Mouse (Mus musculus) stomach, embryonic 15.5 days (tissue): ENCODE data around the gene Ppil2. TPM values are rescaled to one million over a fixed set of nuclear protein-coding genes. Genes with fewer than 3 reads are reported as not detected.
A peak's percentile ranks its signal among the peaks of the same experiment; 100 is the strongest.

Experiments
- ATAC-seq: fragments of 200-750 bp; cut with Nextera tagmentation; 2 replicates; pipeline ENCODE4 v1.8.0; 2017; ENCODE audit warnings: low read depth, moderate number of reproducible peaks, moderate TSS enrichment; ENCODE audit not compliant: insufficient read depth, low FRiP score
- H3K27ac ChIP-seq: fragments of 300-500 bp; sonication (generic); 2 replicates; pipeline ENCODE4 v1.5.1; 2015; ENCODE audit warnings: mild to moderate bottlenecking, inconsistent platforms
- H3K27me3 ChIP-seq: fragments of 300-500 bp; sonication (generic); replicated peaks from 2 replicates; pipeline ENCODE4 v1.6.1; 2015; ENCODE audit warnings: inconsistent platforms
- H3K36me3 ChIP-seq: fragments of 300-500 bp; sonication (generic); 2 replicates; pipeline ENCODE4 v1.6.1; 2015; ENCODE audit warnings: inconsistent platforms
- H3K4me1 ChIP-seq: fragments of 300-500 bp; sonication (generic); 2 replicates; pipeline ENCODE4 v1.6.1; 2015; ENCODE audit warnings: inconsistent platforms
- H3K4me2 ChIP-seq: fragments of 300-500 bp; sonication (generic); 2 replicates; pipeline ENCODE4 v1.6.1; 2015; ENCODE audit warnings: mild to moderate bottlenecking, inconsistent platforms
- H3K4me3 ChIP-seq: fragments of 300-500 bp; sonication (generic); replicated peaks from 2 replicates; pipeline ENCODE4 v1.5.1; 2015; ENCODE audit warnings: inconsistent platforms
- H3K9ac ChIP-seq: fragments of 300-500 bp; sonication (generic); 2 replicates; pipeline ENCODE4 v1.6.1; 2015; ENCODE audit warnings: inconsistent platforms
- H3K9me3 ChIP-seq: fragments of 300-500 bp; sonication (generic); 2 replicates; pipeline ENCODE4 v1.6.1; 2016; ENCODE audit warnings: inconsistent platforms
- WGBS: fragments of 180-500 bp; shearing (Covaris S2); methylation state at CpG from one replicate; pipeline ENCODE4 v1.1.7; 2015; 5-methylcytosine and 5-hydroxymethylcytosine counted together
- polyA plus RNA-seq: library from polyadenylated mRNA; unstranded; fragments of >200 nt; fragmentation: Nextera tagmentation; extraction: Ambion mirVana; gene quantifications from 2 replicates; pipeline ENCODE4 v1.2.1, GENCODE M21; 2015

Gene Ppil2
- polyA plus RNA-seq, 1 experiment from 2014 or later, result 118 TPM

- Histone ChIP-seq H3K27me3 (no peaks in the 10 kb centered on the region), H3K4me3 (no peak overlapping the region), H3K4me1 (no peaks in the 10 kb centered on the region), H3K27ac (no peak overlapping the region), H3K4me2 (no peak overlapping the region), H3K9ac (no peak overlapping the region), H3K9me3 (no peaks in the 10 kb centered on the region), H3K36me3 (peaks cover 51% of the 10 kb centered on the region)
- ATAC-seq, result no peak
- 72% methylated on average over 3 of the region's 3 CpGs for WGBS
Measured at GRCm38 (mm10) chr16:17088346-17088745, 22.7 kb downstream of the Ppil2 start.

- no peak overlapping the region for H3K9ac ChIP-seq
- no peaks in the 10 kb centered on the region for H3K27me3 ChIP-seq
- no peak overlapping the region for H3K4me2 ChIP-seq
- peaks cover 55% of the 10 kb centered on the region for H3K36me3 ChIP-seq
- H3K9me3 ChIP-seq, result no peaks in the 10 kb centered on the region
- no peak for ATAC-seq
- WGBS, result 73% methylated on average over 13 of the region's 13 CpGs
- no peak overlapping the region for H3K4me3 ChIP-seq
- H3K27ac ChIP-seq, result no peak overlapping the region
- H3K4me1 ChIP-seq, result no peaks in the 10 kb centered on the region
Measured at GRCm38 (mm10) chr16:17086669-17087193, 24.3 kb downstream of the Ppil2 start.

- no peak for ATAC-seq
- Histone ChIP-seq H3K9me3 (no peaks in the 10 kb centered on the region), H3K36me3 (peaks cover 52% of the 10 kb centered on the region), H3K4me1 (no peaks in the 10 kb centered on the region), H3K9ac (no peak overlapping the region), H3K27ac (no peak overlapping the region; the same call in 1 of the 2 replicates), H3K4me3 (no peak overlapping the region), H3K4me2 (no peak overlapping the region), H3K27me3 (no peaks in the 10 kb centered on the region)
- 54% methylated on average over 3 of the region's 3 CpGs for WGBS
Measured at GRCm38 (mm10) chr16:17086241-17086640, 24.8 kb downstream of the Ppil2 start.

- WGBS, result 82% methylated on average over 4 of the region's 4 CpGs
- H3K4me1 ChIP-seq, result no peaks in the 10 kb centered on the region
- H3K36me3 ChIP-seq, result peaks cover 46% of the 10 kb centered on the region
- H3K9ac ChIP-seq, result no peak overlapping the region
- no peak overlapping the region for H3K4me2 ChIP-seq
- ATAC-seq, result 0 out of 2 replicates have a peak, but pooled peaks have one; percentile 40
- no peak overlapping the region for H3K4me3 ChIP-seq
- no peaks in the 10 kb centered on the region for H3K9me3 ChIP-seq
- H3K27ac ChIP-seq, result peak overlapping the region; percentile 36
- H3K27me3 ChIP-seq, result no peaks in the 10 kb centered on the region
Measured at GRCm38 (mm10) chr16:17085636-17086035, 25.4 kb downstream of the Ppil2 start.

- no peaks in the 10 kb centered on the region for H3K4me1 ChIP-seq
- no peak overlapping the region for H3K4me3 ChIP-seq
- ATAC-seq, result no peak
- no peak overlapping the region for H3K9ac ChIP-seq
- H3K4me2 ChIP-seq, result no peak overlapping the region
- no peak overlapping the region for H3K27ac ChIP-seq
- H3K27me3 ChIP-seq, result no peaks in the 10 kb centered on the region
- H3K9me3 ChIP-seq, result no peaks in the 10 kb centered on the region
- WGBS, result 77% methylated on average over 6 of the region's 6 CpGs
- H3K36me3 ChIP-seq, result peaks cover 20% of the 10 kb centered on the region; the same call in 1 of the 2 replicates
Measured at GRCm38 (mm10) chr16:17082121-17082792, 28.8 kb downstream of the Ppil2 start.

GRCm38 (mm10) chr16:17078101-17078500 is 33.0 kb downstream of the Ppil2 start:
- H3K4me1 ChIP-seq, result no peaks in the 10 kb centered on the region
- ATAC-seq, result no peak
- H3K36me3 ChIP-seq, result peaks cover 5% of the 10 kb centered on the region; the same call in 1 of the 2 replicates
- H3K27me3 ChIP-seq, result no peaks in the 10 kb centered on the region
- no peak overlapping the region for H3K4me2 ChIP-seq
- H3K27ac ChIP-seq, result no peak overlapping the region
- H3K4me3 ChIP-seq, result no peak overlapping the region
- H3K9ac ChIP-seq, result no peak overlapping the region
- 83% methylated on average over 7 of the region's 7 CpGs for WGBS
- no peaks in the 10 kb centered on the region for H3K9me3 ChIP-seq

- Histone ChIP-seq H3K4me1 (no peaks in the 10 kb centered on the region), H3K4me3 (no peak overlapping the region), H3K4me2 (no peak overlapping the region), H3K36me3 (no peaks in the 10 kb centered on the region), H3K9me3 (no peaks in the 10 kb centered on the region), H3K27me3 (no peaks in the 10 kb centered on the region), H3K9ac (no peak overlapping the region), H3K27ac (no peak overlapping the region)
- ATAC-seq, result no peak
Measured at GRCm38 (mm10) chr16:17076869-17077268, 34.2 kb downstream of the Ppil2 start.

GRCm38 (mm10) chr16:17076301-17076700 is 34.8 kb downstream of the Ppil2 start:
- Histone ChIP-seq H3K9me3 (no peaks in the 10 kb centered on the region), H3K27ac (no peak overlapping the region), H3K9ac (no peak overlapping the region), H3K4me3 (no peak overlapping the region), H3K4me2 (no peak overlapping the region), H3K27me3 (no peaks in the 10 kb centered on the region), H3K4me1 (no peaks in the 10 kb centered on the region), H3K36me3 (no peaks in the 10 kb centered on the region)
- WGBS, result 100% methylated on average over 2 of the region's 2 CpGs
- no peak for ATAC-seq

- 0 out of 2 replicates have a peak, but pooled peaks cover 6% of the 10 kb centered on the region for H3K4me1 ChIP-seq
Measured at GRCm38 (mm10) chr16:17073000-17073399, 38.1 kb downstream of the Ppil2 start.

GRCm38 (mm10) chr16:17070716-17071115 is 40.3 kb downstream of the Ppil2 start:
- no peak for ATAC-seq
- Histone ChIP-seq H3K4me3 (peak overlapping the region; percentile 86), H3K9ac (no peak overlapping the region), H3K27me3 (no peaks in the 10 kb centered on the region), H3K4me2 (peak overlapping the region; percentile 90), H3K4me1 (0 out of 2 replicates have a peak, but pooled peaks cover 6% of the 10 kb centered on the region), H3K27ac (no peak overlapping the region), H3K9me3 (no peaks in the 10 kb centered on the region), H3K36me3 (no peaks in the 10 kb centered on the region)
- 32% methylated on average over 6 of the region's 6 CpGs for WGBS

More at GRCm38 (mm10) chr16:17073000-17073399, 38.1 kb downstream of the Ppil2 start:
- Histone ChIP-seq H3K9ac (no peak overlapping the region), H3K4me2 (no peak overlapping the region), H3K27ac (no peak overlapping the region), H3K4me3 (no peak overlapping the region), H3K27me3 (no peaks in the 10 kb centered on the region), H3K36me3 (no peaks in the 10 kb centered on the region), H3K9me3 (no peaks in the 10 kb centered on the region)
- 89% methylated on average over 7 of the region's 7 CpGs for WGBS
- ATAC-seq, result no peak

GRCm38 (mm10) chr16:17069511-17070443 is 41.3 kb downstream of the Ppil2 start, which contains the start of gene Ypel1:
Gene Ypel1 (plus strand): TSS chr16:17069696.
- peak; percentile 91 for ATAC-seq
- Histone ChIP-seq H3K27me3 (no peaks in the 10 kb centered on the region), H3K27ac (peak within 1 kb of the TSS; percentile 90), H3K9me3 (no peaks in the 10 kb centered on the region), H3K9ac (peak within 1 kb of the TSS; percentile 77; the same call in 1 of the 2 replicates), H3K4me2 (peak within 1 kb of the TSS; percentile 90), H3K4me1 (0 out of 2 replicates have a peak, but pooled peaks cover 6% of the 10 kb centered on the region), H3K36me3 (no peaks in the 10 kb centered on the region), H3K4me3 (peak within 1 kb of the TSS; percentile 86)
- under 1% methylated on average over 76 of the region's 76 CpGs for WGBS
